Mouse (Mus musculus) MEL (cell line): ENCODE data around the gene Dync1h1.

ENCODE experiments used
- CTCF ChIP-seq, 3 experiments: IDR thresholded peaks in 2 of 3; conservative IDR thresholded peaks in 1 of 3; 2 replicates each; pipeline ENCODE4 v1.5.1; 2011 to 2012; ENCODE audit warnings: low read length in 3 of 3, low read depth in 2 of 3, mild to moderate bottlenecking in 2 of 3, improper control_type of control experiment in 1 of 3, inconsistent platforms in 1 of 3, mixed read lengths in 1 of 3, moderate library complexity in 1 of 3; ENCODE audit not compliant: control insufficient read depth in 1 of 3, insufficient read depth in 1 of 3, poor library complexity in 1 of 3, severe bottlenecking in 1 of 3
- ETS1 ChIP-seq: IDR thresholded peaks from 2 replicates; pipeline ENCODE4 v1.6.1; 2012; ENCODE audit warnings: low read depth, mild to moderate bottlenecking, inconsistent platforms, low read length, improper control_type of control experiment, moderate library complexity
- POLR2A ChIP-seq, 2 experiments: IDR thresholded peaks; 2 replicates each; pipeline ENCODE4 v1.6.1; 2011 to 2012; ENCODE audit warnings: low read length in 2 of 2, mild to moderate bottlenecking in 2 of 2, control low read depth in 1 of 2, improper control_type of control experiment in 1 of 2, low read depth in 1 of 2, moderate library complexity in 1 of 2; ENCODE audit not compliant: control insufficient read depth in 1 of 2, insufficient read depth in 1 of 2, poor library complexity in 1 of 2
- TCF12 ChIP-seq: IDR thresholded peaks from 2 replicates; pipeline ENCODE4 v1.6.1; 2014; ENCODE audit warnings: low read depth, mild to moderate bottlenecking, inconsistent platforms, low read length, improper control_type of control experiment, moderate library complexity
- USF1 ChIP-seq: IDR thresholded peaks from 2 replicates; pipeline ENCODE4 v1.6.1; 2014; ENCODE audit warnings: low read depth, mild to moderate bottlenecking, inconsistent platforms, low read length, improper control_type of control experiment, moderate library complexity
- ZC3H11A ChIP-seq: IDR thresholded peaks from 2 replicates; pipeline ENCODE4 v1.6.1; 2012; ENCODE audit warnings: low read depth, mild to moderate bottlenecking, inconsistent platforms, low read length, improper control_type of control experiment

- TF ChIP-seq POLR2A (IDR thresholded peaks at IDR 0.05; ENCODE audit: control insufficient read depth in 1 of 2, insufficient read depth in 1 of 2, low read depth in 1 of 2, low read length in 2 of 2, poor library complexity in 1 of 2): 0 out of 4 replicates have a peak, but pooled peaks of 1 of the 2 experiments have one; percentile 48
- peak; percentile 51; the same call in 1 of the 2 replicates for TF ChIP-seq TCF12
- no peak for TF ChIP-seq USF1
- TF ChIP-seq ZC3H11A: no peak
- peak; percentile 35; the same call in 1 of the 2 replicates for TF ChIP-seq ETS1
- TF ChIP-seq CTCF (IDR thresholded peaks at IDR 0.05 in 2 of 3, conservative IDR thresholded peaks at IDR 0.05 in 1 of 3; ENCODE audit: control insufficient read depth in 1 of 3, insufficient read depth in 1 of 3, low read depth in 2 of 3, low read length in 3 of 3, poor library complexity in 1 of 3, severe bottlenecking in 1 of 3): no peak
These were observed 12.6 kb upstream of the Dync1h1 start for GRCm38 (mm10) chr12:110588622-110589021.
